In genomic region chr6:124570026-124570425, GRCm38 (mm10) we compare ENCODE assay signal across 9 mouse cellular contexts. TPM values are rescaled to one million over a fixed set of nuclear protein-coding genes. Genes with fewer than 3 reads are reported as not detected.
DNase-seq lines count a peak whose midpoint lies in the region; ATAC-seq and TF ChIP-seq lines count a peak whose summit lies in the region.
"Had no signal": no experiment of that assay in that cellular context is flagged by ENCODE, and none has a peak within 500 bp of the region (broad histone marks: within the 10 kb centered on the region; RNA-seq: fewer than 3 reads in every experiment).

C1rb (plus strand) TSS chr6:124570294.

- no peaks in the 10 kb centered on the region for H3K4me1 ChIP-seq in ES-Bruce4 (ENCODE audit: control insufficient read depth, insufficient read depth, low read length)
- peaks cover 3% of the 10 kb centered on the region; the same call in 1 of the 2 replicates for H3K4me1 ChIP-seq in heart, embryonic 11.5 days (ENCODE audit: control insufficient read depth, insufficient read depth, low read length)

- no peak for TF ChIP-seq EP300 in ES-Bruce4 (IDR thresholded peaks at IDR 0.05; ENCODE audit: insufficient read depth, low read depth, low read length)

- DNase-seq in adrenal gland, adult 8-10 months: peak; percentile 49
- DNase-seq in embryo, embryonic 9.5 days (ENCODE audit: extremely low spot score): peak; percentile 66
- peak; percentile 51 to 75 for DNase-seq in kidney, postnatal 36 days
- DNase-seq in lung, adult 18-20 months: peak; percentile 39 to 50
- DNase-seq in retina, postnatal 1 day: peak; percentile 77
- DNase-seq in urinary bladder, postnatal 4 days (ENCODE audit: low spot score in 2 of 2): peak; percentile 44 to 75

- H3K9ac ChIP-seq in ES-Bruce4 (ENCODE audit: low read depth, poor library complexity, severe bottlenecking): 0 out of 2 replicates have a peak within 1 kb of the TSS, but pooled peaks have one; percentile 19
- H3K9ac ChIP-seq in heart, embryonic 11.5 days (ENCODE audit: low read depth, low read length): no peak within 1 kb of the TSS

- H3K27ac ChIP-seq in ES-Bruce4 (ENCODE audit: insufficient read depth, low read length): no peak within 1 kb of the TSS
- no peak within 1 kb of the TSS for H3K27ac ChIP-seq in heart, embryonic 11.5 days (ENCODE audit: low read depth, low read length)

- no peaks in the 10 kb centered on the region for H3K36me3 ChIP-seq in ES-Bruce4 (ENCODE audit: control insufficient read depth, insufficient read depth, low read length, poor library complexity, severe bottlenecking)
- no peaks in the 10 kb centered on the region for H3K36me3 ChIP-seq in heart, embryonic 11.5 days (ENCODE audit: control insufficient read depth, insufficient read depth, low read length)

- no peak for ATAC-seq in heart, embryonic 11.5 days (replicated peaks; ENCODE audit: insufficient number of reproducible peaks, low FRiP score, low TSS enrichment)

- TF ChIP-seq CTCF in ES-Bruce4 (IDR thresholded peaks at IDR 0.05; ENCODE audit: low read depth, low read length): peak; percentile 66

- H3K27me3 ChIP-seq in ES-Bruce4 (ENCODE audit: control insufficient read depth, insufficient read depth, low read length, poor library complexity, severe bottlenecking): no peaks in the 10 kb centered on the region
- no peaks in the 10 kb centered on the region for H3K27me3 ChIP-seq in heart, embryonic 11.5 days (ENCODE audit: control insufficient read depth, insufficient read depth, low read length)

- H3K4me2 ChIP-seq in heart, embryonic 11.5 days: peak within 1 kb of the TSS; percentile 37

- TF ChIP-seq POLR2A in ES-Bruce4 (IDR thresholded peaks at IDR 0.05; ENCODE audit: insufficient read depth, low read length): no peak

- H3K9me3 ChIP-seq in ES-Bruce4 (replicated peaks; ENCODE audit: control insufficient read depth, insufficient read depth, low read length, poor library complexity, severe bottlenecking): no peaks in the 10 kb centered on the region
- H3K9me3 ChIP-seq in heart, embryonic 11.5 days (replicated peaks; ENCODE audit: control insufficient read depth, low read length): no peaks in the 10 kb centered on the region

- 3% methylated on average over 8 of the region's 8 CpGs for WGBS in heart, embryonic 11.5 days (ENCODE audit: insufficient replicate concordance)

- H3K4me3 ChIP-seq in ES-Bruce4 (ENCODE audit: low read depth, low read length): peak within 1 kb of the TSS; percentile 32
- H3K4me3 ChIP-seq in heart, embryonic 11.5 days (ENCODE audit: low read depth, low read length): no peak within 1 kb of the TSS
- H3K4me3 ChIP-seq: myocyte had no signal

RNA-seq across cellular contexts. Expression of gene C1rb, which starts in this region (rescaled TPM):
- not detected in 2 replicates for polyA plus RNA-seq in ES-Bruce4 (2011; ENCODE audit: insufficient read depth, insufficient read length, low read depth, missing spikeins)
- 10 to 100 TPM in 2 of 4 experiments, 1 to 10 TPM in 2; 5.9 to 19.1 (median 12.4) TPM for total RNA-seq in adrenal gland, adult 8-10 months (2022)
- polyA plus RNA-seq in heart, embryonic 11.5 days (2014; fragmentation: Nextera tagmentation; extraction: Ambion mirVana): not detected in 2 replicates
